Comparison of ENCODE assay signal across 9 mouse cellular contexts in the genomic region with DNA sequence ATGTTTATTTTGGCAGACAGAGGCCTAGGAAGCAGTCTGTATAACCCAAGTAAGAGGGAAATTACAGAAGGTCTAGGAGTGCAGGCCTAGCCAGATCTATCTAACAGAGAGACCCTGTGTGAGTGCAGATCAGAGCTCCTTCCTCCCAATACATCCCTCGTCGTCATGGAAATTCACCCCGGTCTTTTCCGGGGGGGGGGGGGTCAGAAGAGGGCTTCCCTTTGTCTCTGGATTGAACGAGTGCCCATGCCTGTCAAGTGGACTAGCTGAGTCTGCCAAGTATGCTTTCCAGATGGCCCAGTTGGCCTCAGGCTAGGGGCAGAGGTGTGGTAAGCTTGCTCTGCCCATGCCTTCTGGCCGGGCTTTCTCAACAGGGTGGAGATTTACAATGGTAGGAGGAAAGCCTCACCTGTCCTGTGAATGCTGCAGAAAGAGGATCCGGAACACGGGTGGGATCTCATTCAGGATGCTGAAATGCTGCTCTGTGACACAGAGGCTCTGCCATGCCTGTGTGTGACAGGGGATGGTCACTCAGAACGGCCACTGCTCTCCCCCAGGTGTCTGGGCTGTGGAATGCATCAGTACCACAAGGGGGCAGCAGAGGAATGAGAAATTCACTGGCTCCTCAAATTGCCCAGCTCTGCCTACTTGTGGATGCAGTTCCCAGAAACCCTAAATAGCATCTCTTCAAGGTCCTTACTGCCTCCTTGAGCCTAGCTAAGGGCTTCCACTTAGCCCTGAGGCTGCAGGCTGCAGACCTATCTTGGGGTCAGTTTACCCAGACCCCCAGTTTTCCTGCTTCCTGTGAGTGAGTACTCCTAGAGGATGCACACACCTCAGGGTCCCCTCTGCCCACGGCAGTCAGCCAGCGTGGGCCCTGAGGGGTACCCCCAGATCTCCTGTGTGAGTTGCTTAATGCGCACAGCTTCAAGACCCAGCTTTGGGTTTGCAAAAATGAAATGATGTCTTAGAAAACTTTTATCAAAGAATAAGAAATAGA. TPM values are rescaled to one million over a fixed set of nuclear protein-coding genes. Genes with fewer than 3 reads are reported as not detected.
DNase-seq lines count a peak whose midpoint lies in the region; ATAC-seq and TF ChIP-seq lines count a peak whose summit lies in the region.
"Had no signal": no experiment of that assay in that cellular context is flagged by ENCODE, and none has a peak within 500 bp of the region (broad histone marks: within the 10 kb centered on the region; RNA-seq: fewer than 3 reads in every experiment).

No protein-coding gene starts in this region.

- no peaks in the 10 kb centered on the region for H3K36me3 ChIP-seq in liver, postnatal 0 days (replicated peaks; ENCODE audit: insufficient read depth, low read length)
- H3K36me3 ChIP-seq: heart, embryonic 15.5 days had no signal

- peak; percentile 82 for ATAC-seq in granulocyte monocyte progenitor cell, adult 5-6 weeks (replicated peaks; ENCODE audit: poor library complexity, severe bottlenecking)
- no peak for ATAC-seq in liver, postnatal 0 days

- no peak overlapping the region for H3K4me3 ChIP-seq in liver, postnatal 0 days (ENCODE audit: low read depth, low read length)
- H3K4me3 ChIP-seq: heart, embryonic 15.5 days had no signal

- no peak for TF ChIP-seq EP300 in liver, postnatal 0 days (IDR thresholded peaks at IDR 0.05; ENCODE audit: low read depth)

- no peak overlapping the region for H3K4me2 ChIP-seq in liver, postnatal 0 days (ENCODE audit: low read depth, low read length)
- H3K4me2 ChIP-seq: heart, embryonic 15.5 days had no signal

- no peaks in the 10 kb centered on the region for H3K9me3 ChIP-seq in liver, postnatal 0 days (ENCODE audit: low read length)
- H3K9me3 ChIP-seq: heart, embryonic 15.5 days had no signal

- peak; percentile 76 for TF ChIP-seq CTCF in liver, postnatal 0 days (IDR thresholded peaks at IDR 0.05; ENCODE audit: low read depth)

- 58% methylated on average over 12 of the region's 12 CpGs for WGBS in liver, postnatal 0 days (ENCODE audit: insufficient replicate concordance)

- H3K9ac ChIP-seq in liver, postnatal 0 days (replicated peaks), result no peak overlapping the region
- H3K9ac ChIP-seq: heart, embryonic 15.5 days had no signal

- DNase-seq in CD4-positive helper T cell, adult 2 months (ENCODE audit: low read depth, low spot score), result peak; percentile 24
- DNase-seq in adrenal gland, adult 8-10 months, result peak; percentile 34
- DNase-seq in embryo, embryonic 10.5 days (ENCODE audit: low spot score), result peak; percentile 87
- peak; percentile 75 to 79 for DNase-seq in kidney, postnatal 4 days
- DNase-seq in liver, postnatal 0 days, result peak; percentile 59
- DNase-seq in ovary, adult 18-20 months (ENCODE audit: low spot score), result peak; percentile 7
- peak; percentile 62 for DNase-seq in thymus, postnatal 4 days

- no peaks in the 10 kb centered on the region for H3K4me1 ChIP-seq in liver, postnatal 0 days (ENCODE audit: insufficient read depth)
- H3K4me1 ChIP-seq: heart, embryonic 15.5 days had no signal

- H3K27ac ChIP-seq in liver, postnatal 0 days (ENCODE audit: low read depth), result no peak overlapping the region
- H3K27ac ChIP-seq: heart, embryonic 15.5 days had no signal

- H3K27me3 ChIP-seq in liver, postnatal 0 days (ENCODE audit: insufficient read depth, low read length), result no peaks in the 10 kb centered on the region

RNA-seq across cellular contexts. Expression of gene Nkx6-2, which starts 33.5 kb away (rescaled TPM):
- total RNA-seq in adrenal gland, adult 8-10 months (2022), result under 1 TPM in 3 of 4 experiments, not detected in 1; 0.21 to 0.26 (median 0.24) TPM
- total RNA-seq in granulocyte monocyte progenitor cell, adult 5-6 weeks (2014; fragmentation: Nextera tagmentation), result not detected in 2 replicates
- total RNA-seq in granulocyte monocyte progenitor cell, adult 5-6 weeks (2017), result not detected in 2 replicates
- polyA plus RNA-seq in liver, postnatal 0 days (2015; fragmentation: Nextera tagmentation; extraction: Ambion mirVana), result not detected in 2 replicates

Comparison
In these comparisons a context has a peak if more than half of its experiments do, and no peak if none do; other contexts are left out.
1. DNase-seq: peak in every context shown above with its lines; median percentile 87 in embryo, embryonic 10.5 days; 77 in kidney, postnatal 4 days; 62 in thymus, postnatal 4 days; 59 in liver, postnatal 0 days; 34 in adrenal gland, adult 8-10 months; 24 in CD4-positive helper T cell, adult 2 months; 7 in ovary, adult 18-20 months.